Mouse (Mus musculus) cortical plate, adult 2 months (tissue): Measurements from ENCODE around the gene A130010J15Rik.

Source experiments
- CTCF ChIP-seq: fragments of 200-500 bp; IDR thresholded peaks from 2 replicates; pipeline ENCODE4 v1.5.1; 2011; ENCODE audit warnings: mild to moderate bottlenecking, control low read depth, low read length; ENCODE audit not compliant: insufficient read depth; ENCODE audit errors: extremely low read depth
- POLR2A ChIP-seq: fragments of 200-500 bp; IDR thresholded peaks from 2 replicates; pipeline ENCODE4 v1.6.1; 2011; ENCODE audit warnings: mild to moderate bottlenecking, low read length, control low read depth; ENCODE audit not compliant: insufficient read depth; ENCODE audit errors: extremely low read depth

DNA sequence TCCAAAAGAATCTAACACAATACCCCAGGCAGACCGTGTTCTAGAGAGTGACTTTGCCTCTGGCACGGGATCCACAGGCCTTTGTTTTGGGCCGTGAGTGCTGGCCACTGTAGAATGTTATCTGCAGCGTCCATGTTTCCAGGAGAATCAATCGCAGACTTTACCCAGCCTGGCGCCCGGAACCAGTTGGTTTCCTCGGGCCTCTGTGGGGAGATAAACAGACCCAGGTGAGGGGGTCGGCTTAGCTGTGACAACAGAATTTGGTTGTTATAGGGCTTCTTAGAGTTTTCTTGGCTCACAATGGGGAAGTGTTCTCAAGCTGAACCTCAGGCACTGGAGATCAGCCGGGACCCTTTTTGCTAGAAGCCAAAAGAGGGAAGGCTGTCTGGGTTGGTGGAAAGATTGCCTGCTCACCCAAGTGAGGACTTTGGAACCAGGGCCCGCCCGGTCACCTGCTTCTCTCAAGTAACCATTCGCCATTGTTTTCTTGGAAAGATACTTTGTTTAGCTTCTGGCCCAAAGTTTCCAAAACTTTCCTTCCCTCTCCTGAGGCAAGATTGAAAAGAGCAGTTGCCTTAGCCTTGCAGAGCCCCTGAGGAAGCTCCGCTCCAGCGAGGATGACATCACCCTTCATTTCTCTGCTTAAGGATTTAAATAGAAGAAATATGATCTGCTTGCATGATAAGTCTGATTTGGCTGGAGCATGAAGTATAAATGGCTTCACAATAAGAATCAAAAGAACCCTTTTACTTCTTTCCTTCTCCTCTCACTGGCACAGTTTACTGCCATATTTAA lies 11.3 kb upstream of the A130010J15Rik start:
- no peak for TF ChIP-seq CTCF
- no peak for TF ChIP-seq POLR2A
